Mouse (Mus musculus) spleen, adult 2 months (tissue): Measurements from ENCODE around the gene Cp. TPM values are rescaled to one million over a fixed set of nuclear protein-coding genes. Genes with fewer than 3 reads are reported as not detected.
"Not testable (repeated sequence)": the region's sequence is repeated elsewhere in the genome, so short reads cannot be mapped to it uniquely, and the experiment has no call there.

Experiments
- DNase-seq, 2 experiments: peaks; one replicate each; pipeline versions ENCODE4 v3.0.0 to v3.0.0-alpha.2; 2012 to 2021; ENCODE audit warnings: low spot score in 2 of 2, low read depth in 1 of 2
- H3K27ac ChIP-seq: fragments of 200-500 bp; 2 replicates; pipeline ENCODE4 v1.5.1; 2012; ENCODE audit warnings: low read length, inconsistent platforms; ENCODE audit not compliant: insufficient read depth
- H3K27me3 ChIP-seq: fragments of 200-500 bp; 2 replicates; pipeline ENCODE4 v1.6.1; 2012; ENCODE audit warnings: mild to moderate bottlenecking, moderate library complexity, low read length, inconsistent platforms; ENCODE audit not compliant: control insufficient read depth, insufficient read depth
- H3K36me3 ChIP-seq: fragments of 200-500 bp; 2 replicates; pipeline ENCODE4 v1.6.1; 2012; ENCODE audit warnings: mild to moderate bottlenecking, low read length, inconsistent platforms; ENCODE audit not compliant: control insufficient read depth, insufficient read depth
- H3K4me1 ChIP-seq: fragments of 200-500 bp; 2 replicates; pipeline ENCODE4 v1.6.1; 2011; ENCODE audit warnings: inconsistent platforms; ENCODE audit not compliant: control insufficient read depth, insufficient read depth, insufficient read length
- H3K4me3 ChIP-seq: fragments of 200-500 bp; 2 replicates; pipeline ENCODE4 v1.5.1; 2011; ENCODE audit warnings: mild to moderate bottlenecking, inconsistent platforms; ENCODE audit not compliant: insufficient read depth, insufficient read length; ENCODE audit errors: extremely low read depth
- CTCF ChIP-seq: fragments of 200-500 bp; IDR thresholded peaks from 2 replicates; pipeline ENCODE4 v1.5.1; 2011; ENCODE audit warnings: mild to moderate bottlenecking, inconsistent platforms; ENCODE audit not compliant: insufficient read depth, insufficient read length, insufficient replicate concordance; ENCODE audit errors: extremely low read depth
- POLR2A ChIP-seq: fragments of 200-500 bp; IDR thresholded peaks from 2 replicates; pipeline ENCODE4 v1.6.1; 2011; ENCODE audit warnings: low read depth, low read length, inconsistent platforms
- WGBS: fragments of 180-500 bp; shearing (Covaris S2); methylation state at CpG from one replicate; pipeline ENCODE4 v1.1.7; 2018; 5-methylcytosine and 5-hydroxymethylcytosine counted together
- polyA plus RNA-seq: library from polyadenylated mRNA; depleted of rRNA; stranded (reverse); fragments of >200 nt; gene quantifications from 2 replicates; pipeline ENCODE4 v1.2.3, GENCODE M21; 2012; rRNA removed

Cp gene
- 5.1 and 6.3 TPM in 2 replicates for polyA plus RNA-seq

DNA sequence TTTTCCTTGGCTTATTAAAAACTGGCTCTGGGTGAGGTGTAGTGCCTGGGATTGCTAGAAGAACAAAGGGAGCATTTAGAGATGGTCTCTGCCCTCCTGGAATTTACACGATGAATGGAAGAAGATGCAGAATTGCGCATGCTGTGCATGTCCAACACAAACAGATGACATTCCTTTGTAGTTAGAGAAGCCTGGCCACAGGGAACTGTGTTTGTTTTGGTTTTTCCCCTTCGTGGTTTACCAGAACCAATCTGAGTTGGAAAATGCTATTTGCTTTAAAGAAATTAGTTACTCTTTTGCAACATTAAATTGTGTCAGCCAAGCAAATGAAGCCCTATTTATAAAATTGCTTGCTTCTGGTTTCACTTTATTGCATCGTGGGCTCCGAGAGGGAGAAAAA, at the start of gene Cp:
Gene Cp (plus strand): TSS at position 170 of the 400 bp plus-strand sequence.
- Histone ChIP-seq H3K4me1 (no peaks in the 10 kb centered on the region), H3K27me3 (no peaks in the 10 kb centered on the region), H3K4me3 (no peak within 1 kb of the TSS; the same call in 1 of the 2 replicates), H3K36me3 (no peaks in the 10 kb centered on the region), H3K27ac (no peak within 1 kb of the TSS)
- DNase-seq = no peak
- no peak for TF ChIP-seq POLR2A
- TF ChIP-seq CTCF = no peak
- WGBS = 70% methylated on average over 5 of the region's 5 CpGs

DNA sequence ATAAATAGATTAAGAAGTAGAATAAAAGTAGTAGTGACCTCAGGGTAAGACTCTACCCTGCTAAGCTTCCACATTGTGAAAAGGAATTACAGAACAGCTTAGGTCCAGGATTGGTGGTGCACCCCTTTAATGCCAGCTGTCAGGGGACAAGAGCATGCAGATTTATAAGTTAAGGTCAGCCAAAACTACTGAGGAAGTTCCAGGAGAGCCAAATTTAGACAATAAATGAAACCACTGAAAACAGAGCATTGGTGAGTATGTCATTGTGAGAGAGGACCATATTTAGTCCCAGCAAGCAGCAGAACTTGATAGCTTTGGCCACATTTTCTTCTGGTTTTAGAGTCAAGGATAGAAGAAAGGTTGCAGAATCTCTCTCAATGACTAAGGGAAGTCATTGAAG, 8.3 kb upstream of the Cp start:
- Histone ChIP-seq H3K36me3 (no peaks in the 10 kb centered on the region), H3K4me1 (no peaks in the 10 kb centered on the region), H3K27me3 (no peaks in the 10 kb centered on the region), H3K4me3 (no peak overlapping the region), H3K27ac (no peak overlapping the region)
- DNase-seq = no peak
- TF ChIP-seq CTCF (no peak), POLR2A (no peak)

DNA sequence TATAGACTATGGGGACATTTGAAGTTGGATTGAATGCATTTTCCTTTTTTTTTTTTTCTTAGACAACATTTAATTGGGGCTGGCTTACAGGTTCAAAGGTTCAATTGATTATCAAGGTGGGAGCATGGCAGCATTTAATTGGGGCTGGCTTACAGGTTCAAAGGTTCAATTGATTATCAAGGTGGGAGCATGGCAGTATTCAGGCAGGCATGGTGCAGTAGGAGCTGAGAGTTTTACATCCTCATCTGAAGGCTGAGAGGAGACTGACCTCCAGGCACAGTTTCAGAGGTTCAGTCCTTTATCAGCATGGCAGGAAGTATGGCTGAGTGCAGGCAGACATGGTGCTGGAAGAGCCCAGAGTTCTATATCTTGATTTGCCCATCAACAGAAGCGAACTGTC, 7.5 kb upstream of the Cp start:
- not testable (repeated sequence) for H3K36me3 ChIP-seq, H3K4me3 ChIP-seq, DNase-seq, H3K27ac ChIP-seq, H3K4me1 ChIP-seq, H3K27me3 ChIP-seq
- WGBS = 97% methylated on average over 1 of the region's 1 CpGs

DNA sequence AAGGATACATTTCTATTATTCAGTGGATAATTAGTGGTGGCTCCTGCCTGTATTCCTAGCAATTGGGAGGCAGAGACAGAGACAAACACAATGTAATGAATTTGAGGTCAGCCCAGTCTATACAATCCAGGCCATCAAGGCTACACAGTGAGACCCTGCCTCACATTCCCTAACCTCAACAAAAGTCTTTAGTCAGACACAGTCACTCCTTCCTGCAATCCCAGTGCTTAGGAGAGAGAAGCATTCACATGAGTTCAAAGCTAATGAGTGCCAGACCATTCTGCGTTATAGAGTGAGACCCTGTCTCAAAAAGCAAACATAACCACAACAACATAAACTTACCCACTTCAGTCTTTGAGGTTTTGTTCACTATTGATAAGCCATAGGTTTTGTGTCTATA, 3.4 kb upstream of the Cp start:
- 81% methylated on average over 1 of the region's 1 CpGs for WGBS

DNA sequence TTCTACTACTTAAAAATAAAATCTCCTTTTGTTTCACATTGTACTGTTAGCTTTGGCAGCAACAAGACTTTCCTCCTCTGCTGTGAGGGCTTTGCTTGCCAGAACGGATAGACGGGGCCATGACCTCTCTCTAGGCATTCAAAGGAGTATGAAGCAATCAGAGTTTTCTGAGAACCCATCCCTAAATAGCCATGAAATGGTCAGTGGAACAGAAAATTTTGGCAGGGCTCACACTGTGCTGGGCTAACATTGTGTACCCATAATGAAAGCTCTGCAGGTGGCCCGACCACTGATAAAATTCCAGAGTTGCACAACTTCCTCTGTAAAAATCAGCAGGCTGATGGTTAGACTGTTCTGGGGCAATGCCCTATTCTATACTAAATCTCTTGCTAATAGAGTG, 3.0 kb upstream of the Cp start:
- no peaks in the 10 kb centered on the region for H3K27me3 ChIP-seq
- H3K4me3 ChIP-seq = no peak overlapping the region
- no peaks in the 10 kb centered on the region for H3K4me1 ChIP-seq
- WGBS = 48% methylated on average over 3 of the region's 3 CpGs
- H3K27ac ChIP-seq = no peak overlapping the region
- no peak for DNase-seq
- TF ChIP-seq POLR2A (no peak), CTCF (no peak)
- H3K36me3 ChIP-seq = no peaks in the 10 kb centered on the region

More for the DNA sequence above, 3.4 kb upstream of the Cp start:
- no peak for DNase-seq
- no peak overlapping the region for H3K27ac ChIP-seq
- no peaks in the 10 kb centered on the region for H3K27me3 ChIP-seq
- no peaks in the 10 kb centered on the region for H3K4me1 ChIP-seq
- H3K36me3 ChIP-seq = no peaks in the 10 kb centered on the region
- no peak overlapping the region for H3K4me3 ChIP-seq
- TF ChIP-seq CTCF (no peak), POLR2A (no peak)

DNA sequence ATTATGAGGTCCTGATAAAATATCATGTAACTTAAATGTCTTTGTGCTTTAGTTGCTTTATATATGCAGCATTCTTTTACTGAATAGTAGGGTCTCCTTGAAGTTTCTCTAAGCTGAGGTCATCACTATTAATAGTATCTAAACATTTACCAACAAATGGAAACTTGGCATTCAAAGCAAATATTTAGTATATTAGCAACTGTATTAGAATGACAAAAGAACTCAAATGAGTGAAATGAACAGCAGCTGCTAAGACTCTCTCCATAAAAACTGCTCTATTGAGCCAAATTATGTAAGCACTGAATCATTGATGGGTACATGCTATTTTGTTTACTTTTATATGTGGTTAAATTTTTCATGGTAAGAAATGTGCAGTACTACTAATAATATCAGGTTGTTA, 1.2 kb downstream of the Cp start:
- no peak for TF ChIP-seq CTCF
- TF ChIP-seq POLR2A = no peak
- no peak overlapping the region; the same call in 1 of the 2 replicates for H3K4me3 ChIP-seq
- no peak for DNase-seq
- no peaks in the 10 kb centered on the region for H3K27me3 ChIP-seq
- no peaks in the 10 kb centered on the region for H3K4me1 ChIP-seq
- no peak overlapping the region for H3K27ac ChIP-seq
- H3K36me3 ChIP-seq = no peaks in the 10 kb centered on the region

DNA sequence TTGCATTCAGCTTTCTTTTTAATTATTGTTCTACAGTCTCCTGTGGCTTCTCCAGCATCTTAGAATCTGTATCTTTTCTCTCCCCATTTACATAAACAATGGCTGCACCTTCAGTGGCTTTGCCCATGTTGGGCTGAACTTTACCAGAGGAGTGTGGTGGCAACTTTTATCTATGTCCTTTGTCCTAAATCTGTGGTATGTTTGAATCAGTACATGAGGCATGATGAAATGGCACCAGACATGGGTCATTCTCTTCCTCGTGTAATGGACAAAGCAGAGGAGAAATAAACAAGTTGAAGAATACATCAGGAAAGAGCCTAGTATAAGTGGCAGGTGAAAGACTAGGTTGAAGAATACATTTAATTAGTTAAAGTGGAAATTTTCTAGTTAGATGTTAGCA, 2.1 kb downstream of the Cp start:
- H3K4me1 ChIP-seq = no peaks in the 10 kb centered on the region
- TF ChIP-seq POLR2A = no peak
- no peak for TF ChIP-seq CTCF
- 80% methylated on average over 1 of the region's 1 CpGs for WGBS
- no peak for DNase-seq
- H3K36me3 ChIP-seq = no peaks in the 10 kb centered on the region
- no peak overlapping the region for H3K4me3 ChIP-seq
- no peak overlapping the region for H3K27ac ChIP-seq
- no peaks in the 10 kb centered on the region for H3K27me3 ChIP-seq
